Mouse (Mus musculus): ENCODE measurements around the gene Enpp3. TPM values are rescaled to one million over a fixed set of nuclear protein-coding genes. Genes with fewer than 3 reads are reported as not detected.

Gene Enpp3
- total RNA-seq (2021): 1 to 10 TPM; 7.4 to 8.1 TPM
- long read RNA-seq, experiment 1, full-length matches to known transcripts: 9 of 9 reads
- long read RNA-seq, experiment 1, partial matches to known transcripts: 0 of 9 reads
- long read RNA-seq, experiment 1, other reads (novel, unspliced or antisense): 0 of 9 reads
- long read RNA-seq, experiment 2, full-length matches to known transcripts: 3 of 3 reads
- long read RNA-seq, experiment 2, partial matches to known transcripts: 0 of 3 reads
- long read RNA-seq, experiment 2, other reads (novel, unspliced or antisense): 0 of 3 reads

DNA sequence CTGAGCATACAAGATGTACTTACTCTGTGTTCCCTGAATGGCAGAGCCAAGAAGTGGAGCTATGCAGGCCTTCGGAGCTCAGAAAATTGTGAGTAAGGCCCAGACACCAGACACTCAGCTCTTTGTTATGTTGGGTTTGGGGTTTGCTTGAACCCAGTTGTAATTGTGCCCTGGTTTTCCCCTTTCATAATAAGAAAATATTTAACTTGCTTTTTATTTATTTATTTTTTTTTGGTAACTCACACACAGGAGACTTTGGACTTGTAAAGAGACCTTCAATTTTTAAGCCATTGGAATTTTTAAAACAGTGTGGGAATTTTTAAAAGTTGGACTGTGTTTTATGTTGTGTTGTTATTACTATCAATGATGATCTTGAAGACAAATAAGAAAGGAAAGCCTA lies at the start of gene Enpp3:
Gene Enpp3, minus strand, starts transcription at position 148 of the 400 bp plus-strand sequence.
- DNase-seq: no peak

DNA sequence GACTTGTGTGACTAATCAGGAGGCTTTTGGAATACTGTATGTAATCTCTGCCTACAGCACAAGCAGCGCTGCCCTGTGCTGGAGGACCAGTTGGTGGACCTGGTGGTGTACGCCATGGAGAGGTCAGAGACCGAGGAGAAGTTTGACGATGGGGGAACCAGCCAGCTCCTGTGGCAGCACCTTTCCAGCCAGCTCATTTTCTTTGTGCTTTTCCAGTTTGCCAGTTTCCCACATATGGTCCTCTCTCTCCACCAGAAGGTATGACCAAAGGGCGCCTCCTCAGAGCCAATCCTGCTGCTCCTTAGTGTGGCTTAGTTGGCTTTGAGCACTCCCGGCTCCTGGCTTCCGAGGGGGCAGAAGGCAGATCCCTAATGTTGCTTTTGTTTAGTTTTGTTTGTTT lies 45.7 kb upstream of the Enpp3 start:
- DNase-seq: no peak

DNA sequence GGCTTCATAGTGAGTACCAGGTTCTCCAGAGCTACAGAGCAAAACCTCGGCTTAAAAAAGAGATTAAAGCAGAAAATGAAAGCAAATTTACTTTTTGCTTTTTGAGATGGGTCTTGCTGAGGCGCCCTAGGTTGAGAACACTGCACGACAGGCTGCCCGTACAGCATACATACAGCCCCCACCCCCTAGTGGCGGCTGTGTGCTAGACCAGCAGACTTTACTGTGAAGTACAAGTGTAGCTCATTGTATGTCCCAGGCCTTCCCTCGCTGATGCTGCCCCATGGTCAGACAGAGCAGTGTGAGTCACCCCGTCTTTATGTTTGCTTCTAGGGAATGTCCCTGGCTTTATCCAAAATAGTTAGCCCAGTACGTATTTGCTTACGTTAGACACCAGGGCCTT lies 43.4 kb upstream of the Enpp3 start:
- no peak for DNase-seq

DNA sequence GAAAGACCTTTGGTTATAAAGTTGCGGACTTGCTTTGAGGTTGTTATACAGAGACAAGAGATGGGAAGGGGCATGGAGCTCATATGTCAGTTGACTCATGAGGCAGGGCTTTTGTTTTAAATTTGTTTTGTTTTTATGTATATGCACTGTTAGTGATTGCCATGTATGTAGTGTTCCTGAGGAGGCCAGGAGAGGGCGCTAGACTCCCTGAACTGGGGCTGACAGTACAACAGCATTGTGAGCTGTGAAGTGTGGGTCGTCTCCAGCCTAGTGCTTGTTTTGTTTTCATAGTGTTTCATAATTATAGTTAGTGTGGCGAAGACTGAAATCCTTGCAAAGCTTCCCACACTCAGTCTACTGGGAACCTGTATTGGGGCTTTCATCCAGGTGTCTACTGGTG lies 31.0 kb upstream of the Enpp3 start:
- no peak for DNase-seq

DNA sequence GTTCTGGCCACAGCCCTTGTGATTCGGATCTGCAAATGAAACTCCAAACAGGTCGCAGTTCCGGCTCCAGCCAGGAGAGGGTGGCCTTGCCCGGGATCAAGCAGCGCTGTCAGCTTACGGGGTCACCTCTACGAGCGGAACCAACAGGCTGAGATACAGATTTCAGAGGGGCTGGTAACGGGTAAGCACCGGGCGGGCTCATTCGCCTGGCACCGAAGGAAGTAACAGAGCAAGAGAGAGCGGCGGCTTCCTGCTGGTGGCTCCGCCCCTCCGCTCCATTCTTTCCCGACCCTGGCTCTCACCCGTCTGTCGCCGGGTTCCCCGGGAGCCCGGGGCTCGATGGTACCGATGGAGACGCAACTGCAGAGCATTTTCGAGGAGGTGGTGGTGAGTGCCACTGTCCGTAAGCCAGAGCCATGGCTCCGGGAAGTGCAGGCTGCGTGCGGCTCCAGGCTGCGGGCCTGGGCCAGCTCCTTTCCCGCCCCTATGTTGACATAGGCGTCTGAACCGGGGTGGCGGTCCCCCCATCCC lies 27.2 kb upstream of the Enpp3 start, which contains the start of gene Med23:
Gene Med23, plus strand, starts transcription at position 227 of the 531 bp plus-strand sequence.
- peak; percentile 96 for DNase-seq

DNA sequence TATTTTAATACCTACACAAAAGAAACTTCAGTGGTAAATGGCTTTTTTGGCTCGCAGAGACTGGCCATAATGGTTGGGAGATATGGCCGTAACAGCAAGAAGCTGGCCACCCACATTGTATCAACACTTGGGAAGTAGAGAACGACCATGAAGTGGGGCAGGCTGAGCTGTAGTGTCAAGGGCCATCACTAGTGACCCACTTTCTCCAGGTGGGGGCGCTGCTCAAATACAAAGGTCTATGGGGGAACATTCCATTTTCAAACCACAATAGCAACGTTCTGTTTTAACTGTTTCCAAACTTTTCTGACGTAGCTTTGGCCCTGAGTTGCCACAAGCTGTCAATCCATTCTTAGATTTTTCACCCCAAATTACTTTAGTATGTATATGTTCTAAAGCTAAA lies 21.8 kb upstream of the Enpp3 start:
- DNase-seq: no peak

DNA sequence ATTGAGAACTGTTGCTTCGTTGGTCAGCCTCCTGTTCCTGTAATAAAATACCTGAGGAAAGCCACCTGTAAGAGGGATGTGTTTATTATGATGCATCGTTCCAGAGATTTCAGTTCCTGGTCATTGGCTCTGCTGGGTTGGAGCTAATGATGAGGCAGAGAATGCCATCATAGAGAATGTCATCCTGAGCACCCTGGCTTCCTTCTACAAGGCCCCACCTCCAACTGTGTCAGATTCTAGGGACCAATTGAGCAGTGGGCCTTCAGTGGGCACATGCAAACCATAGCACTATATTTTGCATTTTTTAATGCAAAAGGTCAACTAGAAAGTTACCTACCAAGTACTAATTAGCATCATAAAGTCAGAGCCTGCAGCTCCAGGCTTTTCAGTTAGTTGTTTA lies 20.5 kb upstream of the Enpp3 start:
- DNase-seq: no peak

DNA sequence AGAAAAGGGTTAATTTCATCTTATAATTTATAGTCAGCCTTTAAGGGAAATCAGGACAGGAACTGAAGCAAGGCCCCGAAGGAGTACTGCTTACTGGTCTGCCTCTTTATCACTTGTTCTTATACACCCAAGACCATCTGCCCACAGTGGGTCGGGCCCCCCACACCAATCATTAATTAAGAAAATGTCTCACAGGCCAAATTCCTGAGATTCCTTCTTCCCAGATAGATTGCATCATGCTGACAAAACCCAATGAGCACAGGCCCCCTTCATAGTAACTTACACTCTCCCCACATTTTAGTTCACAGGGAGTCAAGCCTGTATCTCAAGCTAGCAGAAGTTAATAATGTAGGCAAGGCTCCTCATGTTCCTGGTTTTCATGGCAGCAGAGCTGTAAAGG lies 625 bp downstream of the Enpp3 start:
- DNase-seq: no peak

DNA sequence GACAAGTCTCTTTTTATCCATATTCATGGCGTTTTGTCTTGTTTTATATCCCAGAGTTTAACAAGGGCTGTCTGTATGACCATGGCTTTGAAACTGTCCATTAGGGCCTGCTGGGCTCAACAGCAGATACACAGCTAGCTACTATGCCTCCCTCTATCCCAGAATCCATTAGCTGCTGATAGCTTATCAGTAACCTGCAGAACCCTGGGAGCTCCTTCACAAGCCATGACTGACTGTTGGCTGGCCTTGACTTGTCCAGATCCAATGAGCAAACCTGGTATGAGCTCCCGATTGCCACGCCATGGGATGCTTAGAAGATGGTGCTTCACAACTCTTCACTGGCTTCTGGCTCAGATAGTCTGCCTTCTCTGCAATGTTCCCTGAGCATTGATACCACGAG lies 1.8 kb downstream of the Enpp3 start:
- no peak for DNase-seq

DNA sequence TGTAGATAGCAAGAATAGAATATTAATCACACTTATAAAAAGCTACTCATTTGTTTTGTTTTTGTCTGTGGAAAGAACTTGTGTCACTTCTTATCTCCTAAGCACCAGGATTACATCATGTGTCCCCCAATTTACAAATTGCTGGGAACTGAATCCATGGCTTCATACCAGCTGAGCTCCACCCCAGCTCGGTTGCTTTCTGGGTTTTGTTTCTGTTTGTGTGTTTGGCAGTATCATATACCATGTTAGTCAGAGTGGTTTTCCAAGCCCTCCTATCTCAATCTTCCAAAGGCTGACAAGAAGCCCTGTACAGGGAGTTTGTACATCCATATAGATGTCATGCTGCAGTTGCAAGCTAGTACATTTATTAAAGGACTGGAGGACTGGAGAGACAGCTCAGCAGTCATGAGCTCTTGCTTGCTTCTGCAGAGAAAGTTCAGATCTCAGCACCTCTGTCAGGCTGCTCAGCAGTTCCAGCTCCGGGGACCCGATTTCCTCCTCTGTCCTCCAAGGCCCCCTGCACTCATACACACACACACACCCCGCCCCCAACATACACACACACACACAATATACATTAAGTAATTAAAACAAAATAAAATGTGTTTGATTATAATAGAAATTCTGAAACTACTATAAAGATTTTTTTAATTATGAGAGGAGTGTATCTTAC lies 6.1 kb downstream of the Enpp3 start:
- DNase-seq: no peak

DNA sequence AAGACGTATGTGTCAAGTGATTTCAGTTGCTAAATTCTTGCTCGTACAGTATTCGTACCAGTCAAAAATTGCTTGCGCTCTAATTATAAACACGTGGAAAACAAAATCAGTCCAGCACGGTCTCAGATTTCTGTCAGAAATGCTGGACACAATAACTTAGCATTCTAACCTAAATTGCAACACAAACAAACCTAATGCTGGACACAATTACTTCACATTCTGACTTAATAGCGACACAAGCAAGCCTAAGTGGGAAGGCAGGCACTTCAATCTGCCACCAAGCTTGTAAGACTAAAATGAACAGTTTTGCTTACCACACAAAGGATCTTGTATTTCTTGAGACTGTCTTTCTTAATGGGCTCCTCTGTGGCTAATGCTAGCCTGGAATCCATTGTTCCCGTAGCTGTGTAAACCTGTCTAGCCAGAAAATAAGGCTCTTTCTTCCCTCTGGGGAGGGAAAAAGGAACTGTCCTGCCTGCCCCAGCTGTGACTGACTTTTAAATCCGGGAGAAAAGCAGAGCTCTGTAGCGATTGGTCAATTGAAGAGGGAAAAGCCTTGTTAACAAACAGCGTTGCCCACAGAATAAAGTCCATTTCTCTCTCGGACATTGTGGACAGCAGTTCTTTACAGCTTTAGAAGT lies 6.8 kb downstream of the Enpp3 start:
- DNase-seq: no peak

DNA sequence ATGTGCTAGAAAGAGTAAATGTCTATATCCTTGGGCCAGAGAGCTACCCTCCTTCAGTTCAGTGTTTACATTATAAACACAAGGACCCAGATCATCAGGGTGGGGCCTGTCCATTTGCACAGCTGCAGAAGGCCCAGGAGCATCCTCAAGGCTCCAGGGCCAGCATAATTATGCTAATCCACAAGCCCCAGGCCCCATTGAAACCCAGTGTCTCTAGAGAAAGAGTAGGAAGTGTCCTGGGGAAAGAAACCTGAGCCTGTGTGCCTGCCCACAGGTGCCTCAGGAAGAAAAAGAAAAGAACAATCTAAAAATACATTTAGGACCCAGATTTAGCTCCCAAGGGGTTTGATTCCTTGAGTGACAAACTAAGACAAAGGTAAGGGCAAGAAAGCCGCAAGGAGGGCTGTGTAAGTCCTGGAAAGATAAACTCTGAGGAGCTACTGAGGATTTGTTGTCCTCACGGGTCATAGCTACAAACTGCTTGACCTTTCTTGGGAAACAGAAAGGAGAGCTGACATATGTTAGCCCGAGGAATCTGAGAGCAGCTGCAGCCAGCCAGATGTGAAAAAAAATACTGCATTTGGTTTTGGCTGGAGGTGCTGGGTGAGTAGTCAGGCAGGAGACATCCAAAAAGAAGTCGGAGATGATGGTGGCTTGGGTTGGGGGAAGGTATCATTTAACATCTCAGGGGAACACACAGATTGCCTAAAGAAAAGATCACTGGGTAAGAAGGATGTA lies 7.8 kb downstream of the Enpp3 start:
- no peak for DNase-seq

DNA sequence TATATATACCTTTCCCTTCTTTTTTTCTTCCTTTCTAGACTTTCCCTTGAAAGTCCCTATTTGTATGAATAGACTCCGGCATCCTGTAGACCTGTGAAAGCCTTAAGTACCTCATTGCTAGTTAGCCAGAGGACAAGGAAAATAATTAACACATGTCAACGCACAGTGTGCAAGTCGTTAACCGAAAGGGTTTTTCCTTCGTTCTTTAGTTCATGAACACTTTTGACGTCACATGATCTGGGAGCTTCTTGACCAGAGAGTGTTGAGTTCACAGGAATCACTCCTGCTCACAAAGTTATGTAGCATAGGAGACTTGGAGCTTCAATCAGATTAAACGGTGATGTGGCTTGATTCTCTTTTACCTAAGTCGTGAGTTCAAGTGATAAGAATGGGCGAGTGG lies 10.3 kb downstream of the Enpp3 start:
- no peak for DNase-seq

DNA sequence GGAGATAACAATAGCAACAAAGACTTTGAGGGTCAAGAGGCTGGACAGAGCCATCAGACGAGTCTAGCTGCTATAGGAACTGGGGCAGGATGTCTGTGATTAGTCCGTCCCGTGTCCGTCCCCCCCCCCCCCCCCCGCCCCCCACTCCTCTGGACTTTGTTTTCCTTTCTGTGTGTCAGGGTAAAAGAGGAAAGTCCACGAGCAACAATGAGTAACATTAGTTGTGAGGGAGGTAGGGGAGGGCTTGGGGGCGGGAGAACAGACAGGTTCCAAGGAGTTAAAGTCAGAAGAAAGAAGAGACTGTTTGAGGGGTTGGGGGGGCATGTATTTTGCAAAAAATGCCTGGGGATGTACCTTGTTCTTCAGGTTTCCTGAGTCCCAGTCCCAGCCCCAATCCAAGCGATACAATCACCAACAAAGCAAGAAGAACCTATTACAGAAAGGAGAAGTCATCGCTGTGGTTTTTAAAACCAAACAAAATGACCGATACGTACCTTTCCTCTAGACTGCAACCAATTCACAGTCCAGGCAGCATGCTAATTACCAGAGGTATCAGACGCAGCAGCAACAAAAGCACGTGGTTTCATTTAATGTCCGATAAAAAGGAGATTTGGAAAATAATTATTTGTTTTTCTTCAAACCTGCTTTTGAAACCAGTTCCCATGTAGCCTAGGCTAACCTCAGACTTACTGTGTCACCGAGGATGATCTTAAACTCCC lies 11.1 kb downstream of the Enpp3 start:
- no peak for DNase-seq

DNA sequence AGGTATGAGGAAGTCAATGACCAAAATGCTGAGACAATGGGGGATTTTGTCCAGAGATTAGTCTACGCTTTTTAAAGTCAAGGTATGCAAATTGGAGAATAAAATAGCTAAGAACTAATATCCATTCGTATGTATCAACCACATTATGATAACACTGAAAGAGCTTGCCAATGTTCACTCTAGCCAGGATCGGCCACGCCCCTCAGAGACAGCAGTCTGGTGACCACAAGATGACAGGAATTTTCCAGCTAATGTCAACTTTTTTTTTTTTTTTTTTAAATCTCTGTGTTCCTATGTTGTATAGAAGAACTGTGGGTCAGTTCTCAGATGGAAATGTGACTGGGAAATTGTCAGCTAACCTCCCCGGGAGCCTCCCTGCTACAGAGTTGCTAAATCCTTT lies 12.2 kb downstream of the Enpp3 start:
- DNase-seq: no peak

DNA sequence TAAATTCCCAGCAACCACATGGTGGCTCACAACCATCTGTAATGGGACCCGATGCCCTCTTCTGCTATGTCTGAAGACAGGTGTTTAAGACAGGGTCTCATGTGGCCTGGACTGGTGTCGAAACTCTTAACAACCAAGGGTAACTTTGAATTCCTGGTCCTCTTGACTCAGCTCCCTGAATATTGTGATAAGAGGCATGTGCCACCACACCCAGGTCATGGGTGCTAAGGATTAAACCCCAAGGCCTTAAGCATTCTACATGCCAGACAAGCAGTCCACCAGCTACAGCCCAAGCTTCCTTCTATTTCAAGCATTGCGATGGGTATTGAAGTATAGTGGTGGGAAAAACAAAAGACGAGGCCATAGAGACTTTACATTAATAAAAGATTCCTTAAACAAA lies 14.5 kb downstream of the Enpp3 start:
- DNase-seq: no peak

DNA sequence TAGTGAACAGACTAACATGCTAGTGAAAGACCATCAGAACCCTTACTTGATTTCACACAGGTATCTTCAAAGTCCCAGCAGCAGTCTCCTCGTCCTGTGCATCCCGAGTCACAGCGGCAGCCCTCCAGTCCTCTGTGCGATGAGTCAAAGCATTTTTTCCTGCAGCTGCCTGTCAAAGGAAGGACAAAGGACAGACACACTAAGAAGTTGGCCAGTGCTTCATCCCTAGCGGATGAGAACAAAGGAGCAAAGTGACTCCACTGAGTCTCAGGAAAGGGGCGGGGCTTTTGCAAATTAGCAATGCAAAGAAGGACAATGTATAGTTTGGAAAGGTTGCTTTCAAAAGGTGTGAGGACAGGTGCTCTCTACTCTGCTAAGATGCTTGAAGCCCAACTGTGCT lies 16.5 kb downstream of the Enpp3 start:
- DNase-seq: no peak

DNA sequence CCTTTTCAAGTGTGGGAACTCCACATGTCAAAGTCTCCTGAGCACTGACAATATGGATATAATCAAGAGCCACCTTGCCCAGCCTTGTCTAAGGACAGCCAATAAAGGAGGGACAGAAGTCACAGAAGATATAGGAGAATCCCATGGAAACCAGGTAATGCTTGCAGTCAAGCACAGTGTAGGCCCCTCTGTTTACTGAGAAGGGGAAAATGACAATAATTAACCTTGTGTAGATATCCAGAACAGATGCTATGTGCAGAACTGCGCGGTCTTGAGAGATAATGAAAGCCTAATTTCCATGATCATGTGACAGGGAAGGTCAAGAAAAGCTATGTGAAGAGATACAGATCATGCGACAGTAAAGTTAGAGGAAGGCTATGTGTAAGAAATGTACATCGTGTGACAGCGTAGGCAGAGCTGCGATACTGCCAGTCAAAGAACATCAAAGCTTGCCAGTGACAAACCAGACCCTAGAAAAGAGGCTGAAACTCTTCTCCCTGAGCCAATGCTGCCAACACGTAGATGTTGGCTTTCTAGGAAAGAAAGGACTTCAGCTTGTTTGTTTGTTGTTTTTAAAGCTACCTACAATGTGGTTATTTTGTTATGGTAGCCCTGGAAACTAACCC lies 17.1 kb downstream of the Enpp3 start:
- DNase-seq: no peak

DNA sequence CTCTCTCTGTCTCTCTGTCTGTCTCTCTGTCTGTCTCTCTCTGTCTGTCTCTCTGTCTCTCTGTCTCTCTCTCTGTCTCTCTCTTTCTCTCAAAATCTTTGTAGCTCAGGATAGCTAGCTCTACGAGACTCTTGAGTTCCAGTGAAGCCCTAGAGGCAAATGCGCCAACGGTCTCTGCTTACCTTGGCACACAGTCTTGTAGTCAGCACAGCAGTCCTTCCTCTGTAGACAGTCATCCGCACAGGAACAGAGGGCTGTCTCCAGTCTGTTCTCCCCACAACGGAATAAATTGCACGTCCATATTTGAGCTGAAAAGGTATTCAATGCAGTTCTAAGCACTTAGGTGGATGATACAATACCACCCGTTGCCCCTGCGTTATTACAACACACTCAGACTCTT lies 18.0 kb downstream of the Enpp3 start:
- no peak for DNase-seq

DNA sequence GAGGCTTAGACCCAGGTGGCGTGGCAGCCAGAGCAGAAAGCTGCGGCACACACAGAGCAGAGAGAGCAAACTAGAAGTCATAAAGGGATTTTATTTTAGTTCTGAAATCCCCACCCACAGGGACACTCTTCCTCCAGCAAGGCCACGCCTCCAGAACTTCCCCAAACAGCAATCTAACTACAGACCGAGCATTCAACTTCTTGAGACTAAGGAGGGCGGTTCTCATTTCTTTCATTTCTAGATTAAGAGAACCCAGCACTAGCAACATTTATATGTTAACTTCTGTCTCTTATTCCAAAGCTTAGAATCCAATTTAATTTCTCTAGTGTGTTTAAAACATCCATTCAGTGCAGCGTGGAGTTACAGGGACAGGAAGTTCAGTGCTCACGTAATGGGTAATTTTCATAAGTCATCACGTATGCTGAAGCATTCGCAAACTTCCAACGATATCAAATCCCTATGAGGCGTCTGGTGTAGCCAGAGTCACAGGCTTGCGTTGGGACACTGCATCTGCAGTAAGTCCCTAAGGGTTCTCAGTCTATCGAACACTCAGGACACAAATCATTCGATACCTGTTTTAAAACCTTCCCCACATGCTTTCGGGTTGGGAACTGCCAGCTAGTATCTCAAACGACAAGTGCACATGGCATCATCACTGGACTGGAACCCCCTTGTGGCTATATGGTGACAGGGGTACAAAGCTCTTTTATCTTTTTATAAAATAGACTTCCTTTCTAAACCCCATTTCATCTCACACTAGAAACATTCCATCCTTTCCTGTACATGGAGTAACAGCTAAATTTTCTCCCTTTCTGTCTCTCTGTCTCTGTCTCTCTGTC lies 18.7 kb downstream of the Enpp3 start:
- peak; percentile 8 for DNase-seq

DNA sequence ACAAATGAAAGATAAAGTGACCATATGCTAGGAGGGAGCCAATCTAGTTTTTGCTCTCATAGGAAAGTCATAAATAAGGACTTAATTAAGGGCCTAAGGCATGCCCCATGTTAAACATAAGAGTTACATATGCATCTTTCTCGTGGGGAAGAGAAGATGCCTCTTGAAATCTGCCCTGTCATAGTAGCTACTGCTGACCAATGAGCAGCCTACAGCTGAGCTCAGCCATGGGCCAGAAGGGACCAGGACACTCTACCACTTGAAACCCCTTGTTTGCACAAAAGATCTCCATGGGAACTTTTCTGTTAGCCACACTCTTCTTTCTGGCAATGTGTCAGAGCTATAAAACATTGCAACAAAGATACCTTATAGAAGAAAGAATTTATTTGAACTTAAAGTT lies 19.4 kb downstream of the Enpp3 start:
- DNase-seq: no peak
